Mouse (Mus musculus) liver, postnatal 0 days (tissue): Measurements from ENCODE around the gene Arl3.

Source experiments
- CTCF ChIP-seq: sonication (generic); IDR thresholded peaks from 2 replicates; pipeline ENCODE4 v1.5.1; 2016; ENCODE audit warnings: antibody characterized with exemption, low read depth
- EP300 ChIP-seq: IDR thresholded peaks from 2 replicates; pipeline ENCODE4 v1.6.1; 2016; ENCODE audit warnings: antibody characterized with exemption, low read depth, mild to moderate bottlenecking

- TF ChIP-seq EP300: peak; percentile 88
- no peak for TF ChIP-seq CTCF
Measured at GRCm38 (mm10) chr19:46553541-46553955, 19.4 kb downstream of the Arl3 start.
